ENCODE assay signal across 18 mouse cellular contexts in the genomic region with DNA sequence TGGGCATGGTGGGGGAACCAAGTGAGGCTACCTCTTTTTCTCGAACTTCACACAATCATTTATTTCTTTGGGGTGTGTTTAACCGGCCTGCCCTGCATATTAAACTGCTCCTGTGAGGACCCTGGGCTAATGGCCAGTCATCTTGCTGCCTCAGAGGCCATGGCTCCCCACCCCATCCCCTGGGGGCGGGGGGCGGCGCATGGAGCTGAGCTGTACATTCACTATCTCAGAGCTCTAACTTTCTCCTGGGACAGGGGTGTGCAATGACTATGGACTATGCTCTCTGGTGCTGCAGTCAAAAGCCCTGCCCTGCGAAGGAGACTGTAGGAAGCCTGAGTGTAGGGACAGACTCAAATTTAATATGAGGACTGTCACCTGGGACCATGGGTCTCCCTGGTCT. TPM values are rescaled to one million over a fixed set of nuclear protein-coding genes. Genes with fewer than 3 reads are reported as not detected.
"Had no signal": no experiment of that assay in that cellular context is flagged by ENCODE, and none has a peak within 500 bp of the region (broad histone marks: within the 10 kb centered on the region; RNA-seq: fewer than 3 reads in every experiment).

No protein-coding gene starts in this region.

- H3K4me2 ChIP-seq: lung, embryonic 14.5 days; midbrain, embryonic 12.5 days; neural tube, embryonic 13.5 days; neural tube, embryonic 15.5 days had no signal

- H3K9me3 ChIP-seq: midbrain, embryonic 10.5 days; midbrain, embryonic 12.5 days; neural tube, embryonic 13.5 days; neural tube, embryonic 15.5 days had no signal

- H3K9ac ChIP-seq: lung, embryonic 14.5 days; midbrain, embryonic 12.5 days; neural tube, embryonic 13.5 days; neural tube, embryonic 15.5 days had no signal

- H3K4me3 ChIP-seq: midbrain, embryonic 10.5 days; midbrain, embryonic 12.5 days; myocyte; neural tube, embryonic 13.5 days; neural tube, embryonic 15.5 days had no signal

- H3K36me3 ChIP-seq: midbrain, embryonic 10.5 days; midbrain, embryonic 12.5 days; neural tube, embryonic 13.5 days; neural tube, embryonic 15.5 days had no signal

- ATAC-seq: midbrain, embryonic 16.5 days had no signal

- H3K27me3 ChIP-seq: midbrain, embryonic 12.5 days; neural tube, embryonic 13.5 days; neural tube, embryonic 15.5 days had no signal

- DNase-seq: lung, embryonic 14.5 days; lung, postnatal 10 days; lung, postnatal 4 days; midbrain, embryonic 14.5 days; retina, postnatal 1 day; right cerebral cortex, adult 18-20 months; right cerebral cortex, postnatal 25 days; right cerebral cortex, postnatal 4 days; spleen, adult 18-20 months; thymus, adult 18-20 months; thymus, postnatal 14 days; thymus, postnatal 36 days had no signal

- H3K27ac ChIP-seq: midbrain, embryonic 10.5 days; midbrain, embryonic 12.5 days; neural tube, embryonic 13.5 days; neural tube, embryonic 15.5 days had no signal

RNA-seq across cellular contexts. Expression of gene Kazn, which starts 22.2 kb away (rescaled TPM):
- polyA plus RNA-seq: myocyte had no signal
